ENCODE assay signal across 11 mouse cellular contexts in genomic region chr12:108317826-108318430, GRCm38 (mm10). TPM values are rescaled to one million over a fixed set of nuclear protein-coding genes. Genes with fewer than 3 reads are reported as not detected.
DNase-seq lines count a peak whose midpoint lies in the region; ATAC-seq lines count a peak whose summit lies in the region.
"Had no signal": no experiment of that assay in that cellular context is flagged by ENCODE, and none has a peak within 500 bp of the region (broad histone marks: within the 10 kb centered on the region; RNA-seq: fewer than 3 reads in every experiment).

No protein-coding gene starts in this region.

- H3K4me3 ChIP-seq in heart, embryonic 15.5 days: peak overlapping the region; percentile 26
- no peak overlapping the region for H3K4me3 ChIP-seq in hindbrain, embryonic 11.5 days (ENCODE audit: low read depth, low read length)
- no peak overlapping the region for H3K4me3 ChIP-seq in midbrain, embryonic 11.5 days (ENCODE audit: low read depth, low read length)
- H3K4me3 ChIP-seq: left cerebral cortex, adult 2 months had no signal

- H3K27me3 ChIP-seq in heart, embryonic 15.5 days: peaks cover 59% of the 10 kb centered on the region
- peaks cover 13% of the 10 kb centered on the region for H3K27me3 ChIP-seq in hindbrain, embryonic 11.5 days (ENCODE audit: control insufficient read depth, insufficient read depth, low read length)
- peaks cover 11% of the 10 kb centered on the region for H3K27me3 ChIP-seq in midbrain, embryonic 11.5 days (ENCODE audit: control insufficient read depth, insufficient read depth, low read length)

- H3K27ac ChIP-seq in heart, embryonic 15.5 days: no peak overlapping the region
- H3K27ac ChIP-seq in hindbrain, embryonic 11.5 days (ENCODE audit: low read depth, low read length): no peak overlapping the region
- no peak overlapping the region; the same call in 1 of the 2 replicates for H3K27ac ChIP-seq in midbrain, embryonic 11.5 days (ENCODE audit: low read depth, low read length)
- H3K27ac ChIP-seq: left cerebral cortex, adult 2 months had no signal

- intact Hi-C loops in heart, postnatal 25 days (cut with DNase I): no loop called here

- ATAC-seq in heart, embryonic 15.5 days (replicated peaks; ENCODE audit: insufficient number of reproducible peaks, insufficient read depth, low FRiP score, low read depth): no peak
- no peak for ATAC-seq in hindbrain, embryonic 11.5 days (ENCODE audit: low FRiP score)
- ATAC-seq in midbrain, embryonic 11.5 days (ENCODE audit: low FRiP score): no peak
- ATAC-seq: inflammation-experienced regulatory T-cells, adult 6 months had no signal

- H3K9ac ChIP-seq in heart, embryonic 15.5 days: no peak overlapping the region
- H3K9ac ChIP-seq in hindbrain, embryonic 11.5 days (ENCODE audit: low read depth, low read length): no peak overlapping the region
- H3K9ac ChIP-seq in midbrain, embryonic 11.5 days (ENCODE audit: low read length): peak overlapping the region; percentile 47

- no peaks in the 10 kb centered on the region for H3K9me3 ChIP-seq in heart, embryonic 15.5 days (replicated peaks)
- H3K9me3 ChIP-seq in hindbrain, embryonic 11.5 days (ENCODE audit: control insufficient read depth, low read length): no peaks in the 10 kb centered on the region
- H3K9me3 ChIP-seq in midbrain, embryonic 11.5 days (ENCODE audit: control insufficient read depth, low read length): no peaks in the 10 kb centered on the region

- whole genome bisulfite sequencing in heart, embryonic 15.5 days: 22% methylated on average over 18 of the region's 18 CpGs
- 14% methylated on average over 18 of the region's 18 CpGs for WGBS in hindbrain, embryonic 11.5 days
- WGBS in midbrain, embryonic 11.5 days: 12% methylated on average over 18 of the region's 18 CpGs

- no peak for DNase-seq in heart, postnatal 25 days (ENCODE audit: low spot score)
- DNase-seq in brain, adult 2 months (ENCODE audit: low read depth, low spot score): peak; percentile 61
- DNase-seq in hindbrain, embryonic 11.5 days (ENCODE audit: low spot score): no peak
- DNase-seq in midbrain, embryonic 11.5 days (ENCODE audit: low spot score, missing footprints): peak; percentile 92
- no peak for DNase-seq in urinary bladder, postnatal 36 days (ENCODE audit: low spot score in 2 of 2)
- DNase-seq in frontal cortex, adult 2 months (ENCODE audit: extremely low spot score in 1 of 2, low spot score in 1 of 2): no peak
- DNase-seq in frontal cortex, postnatal 25 days (ENCODE audit: low spot score in 2 of 2): no peak
- DNase-seq: right cerebral cortex, postnatal 4 days had no signal

- peak overlapping the region; percentile 53 for H3K4me2 ChIP-seq in heart, embryonic 15.5 days
- H3K4me2 ChIP-seq in hindbrain, embryonic 11.5 days (replicated peaks; ENCODE audit: low read depth, low read length): peak overlapping the region; percentile 8; the same call in 1 of the 2 replicates
- H3K4me2 ChIP-seq in midbrain, embryonic 11.5 days: peak overlapping the region; percentile 26; the same call in 1 of the 2 replicates

- peaks cover 19% of the 10 kb centered on the region for H3K4me1 ChIP-seq in heart, embryonic 15.5 days (replicated peaks)
- peaks cover 26% of the 10 kb centered on the region for H3K4me1 ChIP-seq in hindbrain, embryonic 11.5 days (replicated peaks; ENCODE audit: control insufficient read depth, insufficient read depth, low read length)
- peaks cover 62% of the 10 kb centered on the region for H3K4me1 ChIP-seq in midbrain, embryonic 11.5 days (ENCODE audit: control insufficient read depth, insufficient read depth, low read length)

- no peaks in the 10 kb centered on the region for H3K36me3 ChIP-seq in heart, embryonic 15.5 days
- no peaks in the 10 kb centered on the region for H3K36me3 ChIP-seq in hindbrain, embryonic 11.5 days (ENCODE audit: control insufficient read depth, insufficient read depth, low read length)
- H3K36me3 ChIP-seq in midbrain, embryonic 11.5 days (ENCODE audit: control insufficient read depth, insufficient read depth, low read length): no peaks in the 10 kb centered on the region

RNA-seq across cellular contexts. Expression of gene Hhipl1, which starts 11.9 kb away (rescaled TPM):
- polyA plus RNA-seq in heart, embryonic 15.5 days (2015; fragmentation: Nextera tagmentation; extraction: Ambion mirVana): 1.0 TPM in 2 replicates
- total RNA-seq in heart, postnatal 25 days (2021): 1 to 10 TPM in 1 of 2 experiments, under 1 TPM in 1; 0.95 to 1.7 TPM
- 1.2 and 1.8 TPM in 2 replicates for polyA plus RNA-seq in hindbrain, embryonic 11.5 days (2014; fragmentation: Nextera tagmentation; extraction: Ambion mirVana)
- 2.7 and 3.5 TPM in 2 replicates for polyA plus RNA-seq in midbrain, embryonic 11.5 days (2014; fragmentation: Nextera tagmentation; extraction: Ambion mirVana)
- polyA plus RNA-seq in frontal cortex, adult 2 months (2012; rRNA removed): 10.3 and 10.6 TPM in 2 replicates
- polyA plus RNA-seq: inflammation-experienced regulatory T-cells, adult 6 months had no signal

RNA-seq across cellular contexts. Expression of gene Cyp46a1, which starts 16.3 kb away (rescaled TPM):
- 5.6 and 6.2 TPM in 2 replicates for polyA plus RNA-seq in heart, embryonic 15.5 days (2015; fragmentation: Nextera tagmentation; extraction: Ambion mirVana)
- total RNA-seq in heart, postnatal 25 days (2021): under 1 TPM; 0.31 to 0.36 TPM
- polyA plus RNA-seq in hindbrain, embryonic 11.5 days (2014; fragmentation: Nextera tagmentation; extraction: Ambion mirVana): 11.0 and 11.7 TPM in 2 replicates
- polyA plus RNA-seq in midbrain, embryonic 11.5 days (2014; fragmentation: Nextera tagmentation; extraction: Ambion mirVana): 8.6 and 10.2 TPM in 2 replicates
- polyA plus RNA-seq in frontal cortex, adult 2 months (2012; rRNA removed): 377 and 384 TPM in 2 replicates
- polyA plus RNA-seq: inflammation-experienced regulatory T-cells, adult 6 months had no signal

RNA-seq across cellular contexts. Expression of gene Ccdc85c, which starts 42.7 kb away (rescaled TPM):
- polyA plus RNA-seq in heart, embryonic 15.5 days (2015; fragmentation: Nextera tagmentation; extraction: Ambion mirVana): 4.7 and 5.7 TPM in 2 replicates
- total RNA-seq in heart, postnatal 25 days (2021): 10 to 100 TPM; 36.4 to 40.9 TPM
- 17.2 and 17.8 TPM in 2 replicates for polyA plus RNA-seq in hindbrain, embryonic 11.5 days (2014; fragmentation: Nextera tagmentation; extraction: Ambion mirVana)
- 19.2 and 20.4 TPM in 2 replicates for polyA plus RNA-seq in midbrain, embryonic 11.5 days (2014; fragmentation: Nextera tagmentation; extraction: Ambion mirVana)
- 44.2 and 44.8 TPM in 2 replicates for polyA plus RNA-seq in frontal cortex, adult 2 months (2012; rRNA removed)

RNA-seq across cellular contexts. Expression of gene Eml1, which starts 52.8 kb away (rescaled TPM):
- polyA plus RNA-seq in heart, embryonic 15.5 days (2015; fragmentation: Nextera tagmentation; extraction: Ambion mirVana): 62.5 and 76.6 TPM in 2 replicates
- total RNA-seq in heart, postnatal 25 days (2021): 10 to 100 TPM; 76.4 to 78.6 TPM
- polyA plus RNA-seq in hindbrain, embryonic 11.5 days (2014; fragmentation: Nextera tagmentation; extraction: Ambion mirVana): 91.3 and 107 TPM in 2 replicates
- 108 and 111 TPM in 2 replicates for polyA plus RNA-seq in midbrain, embryonic 11.5 days (2014; fragmentation: Nextera tagmentation; extraction: Ambion mirVana)
- polyA plus RNA-seq in frontal cortex, adult 2 months (2012; rRNA removed): 49.3 and 57.7 TPM in 2 replicates
- polyA plus RNA-seq: inflammation-experienced regulatory T-cells, adult 6 months had no signal

Comparison
In these comparisons a context has a peak if more than half of its experiments do, and no peak if none do; other contexts are left out.
1. DNase-seq: peak in brain, adult 2 months (single experiment) and midbrain, embryonic 11.5 days (single experiment); none in heart, postnatal 25 days (single experiment), hindbrain, embryonic 11.5 days (single experiment), urinary bladder, postnatal 36 days (0 of 2), frontal cortex, adult 2 months (0 of 2) and frontal cortex, postnatal 25 days (0 of 2).
2. RNA of gene Cyp46a1, which starts 16.3 kb away (polyA plus RNA-seq): 377 to 384 TPM in frontal cortex, adult 2 months; 11.0 to 11.7 TPM in hindbrain, embryonic 11.5 days, 8.6 to 10.2 TPM in midbrain, embryonic 11.5 days and 5.6 to 6.2 TPM in heart, embryonic 15.5 days; every median in the first group is over 10 times any median in the second.
3. Peak in every context shown above with its lines, with median percentiles within 50 percentile points of each other: H3K4me2 ChIP-seq.